Mouse (Mus musculus) G1E (cell line): ENCODE measurements around the gene Fam151a.

ENCODE experiments used
- CTCF ChIP-seq: IDR thresholded peaks from 2 replicates; pipeline ENCODE4 v1.5.1; 2012; ENCODE audit warnings: low read depth, low read length, inconsistent platforms, mixed read lengths
- GATA1 ChIP-seq: IDR thresholded peaks from 2 replicates; pipeline ENCODE4 v1.6.1; 2012; ENCODE audit warnings: borderline replicate concordance, low read length, inconsistent platforms, mixed read lengths
- TAL1 ChIP-seq: conservative IDR thresholded peaks from 2 replicates; pipeline ENCODE4 v1.6.1; 2012; ENCODE audit warnings: low read depth, low read length, inconsistent platforms, mixed read lengths

GRCm38 (mm10) chr4:106730814-106731213, 2.9 kb upstream of the Fam151a start, which contains the start of gene Mroh7:
- TF ChIP-seq CTCF (no peak), TAL1 (no peak), GATA1 (no peak)
